Mouse (Mus musculus): ENCODE data around the gene Zfp954. TPM values are rescaled to one million over a fixed set of nuclear protein-coding genes. Genes with fewer than 3 reads are reported as not detected.

Gene Zfp954
- 26.5 TPM for polyA plus RNA-seq (2017; shearing (Covaris generic))

DNA sequence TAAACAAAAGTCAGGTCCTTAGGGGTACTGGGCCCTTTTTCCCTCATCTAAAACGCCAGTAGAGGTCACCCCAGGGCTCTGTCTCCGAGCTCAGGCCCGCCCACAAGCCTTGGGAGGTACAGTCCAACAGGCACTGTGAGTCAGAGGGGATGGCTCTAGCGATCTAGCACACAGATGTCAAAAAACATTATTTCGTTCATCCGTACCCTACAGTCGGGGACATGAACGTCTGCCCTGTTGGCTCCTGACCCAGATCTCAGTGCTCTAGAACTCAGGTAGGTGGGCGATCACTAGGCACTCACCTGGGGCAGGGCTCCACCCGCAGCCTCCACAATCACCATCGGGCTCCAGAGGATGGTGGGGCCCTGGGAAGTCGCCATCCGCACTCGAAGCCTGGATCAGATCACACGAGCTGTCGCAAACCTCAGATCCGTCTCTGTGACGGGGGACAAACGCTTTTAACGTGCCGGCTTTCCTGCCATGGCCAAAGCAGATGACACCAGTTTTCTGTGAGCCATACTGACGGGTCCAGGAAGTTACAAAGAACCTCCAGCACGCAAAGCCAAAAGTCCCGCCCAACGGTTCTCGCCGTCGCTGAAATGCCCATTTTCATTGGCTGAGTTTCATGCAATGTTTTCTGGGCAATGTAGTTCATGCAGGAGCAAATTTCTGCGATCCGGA, at the start of gene Zfp954:
Zfp954 (minus strand) TSS at position 568 of the 681 bp plus-strand sequence.

DNA sequence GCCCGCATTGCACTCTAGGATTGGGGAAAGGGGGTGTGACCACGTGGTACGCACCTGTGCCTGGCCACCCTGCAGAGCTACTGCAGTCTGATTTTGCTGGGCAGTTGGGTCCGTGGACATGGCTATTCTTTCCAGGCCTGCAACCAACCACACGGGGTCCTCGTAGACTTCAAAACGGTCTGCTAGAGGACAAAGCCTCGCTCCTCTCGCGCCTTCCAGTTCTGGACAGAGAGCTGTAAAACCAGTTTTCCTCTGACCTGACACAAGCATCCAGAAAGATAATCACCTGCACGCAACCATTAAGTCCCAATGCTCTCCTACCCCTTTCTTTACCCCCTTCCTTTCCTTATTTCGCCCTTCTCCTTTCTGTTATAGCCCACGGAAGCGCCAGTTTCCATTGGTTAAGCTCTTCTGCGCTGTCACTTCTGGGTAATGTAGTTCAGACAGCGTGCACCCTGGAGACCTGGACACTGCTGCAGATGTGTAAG, 15.1 kb upstream of the Zfp954 start, which contains the start of gene Zfp773:
Zfp773 (minus strand) TSS at position 377 of the 488 bp plus-strand sequence.

Other genes starting within 250 kb of the Zfp954 start
- not detected for gene Aurkc, start 126.2 kb downstream of the Zfp954 start, polyA plus RNA-seq (2017; shearing (Covaris generic))
- 9.0 TPM for gene Zfp773, start 15.3 kb upstream of the Zfp954 start, polyA plus RNA-seq (2017; shearing (Covaris generic))
- 3.4 TPM for gene Zfp418, start 49.8 kb upstream of the Zfp954 start, polyA plus RNA-seq (2017; shearing (Covaris generic))
- 4.3 TPM for gene Zfp772, start 88.5 kb upstream of the Zfp954 start, polyA plus RNA-seq (2017; shearing (Covaris generic))
- 1.2 TPM for gene Vmn2r29, start 125.8 kb upstream of the Zfp954 start, polyA plus RNA-seq (2017; shearing (Covaris generic))
- 1.3 TPM for gene Gm45844, start 156.8 kb upstream of the Zfp954 start, polyA plus RNA-seq (2017; shearing (Covaris generic))
- gene Clcn4, start 179.4 kb upstream of the Zfp954 start, polyA plus RNA-seq (2017; shearing (Covaris generic)), result 66.6 TPM
- not detected for gene Vmn2r30, start 216.1 kb upstream of the Zfp954 start, polyA plus RNA-seq (2017; shearing (Covaris generic))

Data from CD4-positive, CD25-positive, alpha-beta regulatory T cell (primary cell).